8 mouse cellular contexts compared by ENCODE assay signal in genomic region chr5:44798056-44798455, GRCm38 (mm10). TPM values are rescaled to one million over a fixed set of nuclear protein-coding genes. Genes with fewer than 3 reads are reported as not detected.
DNase-seq lines count a peak whose midpoint lies in the region; ATAC-seq and TF ChIP-seq lines count a peak whose summit lies in the region.

No protein-coding gene starts in this region.

- H3K4me1 ChIP-seq in lung, postnatal 0 days (ENCODE audit: insufficient read depth, low read depth, low read length): no peaks in the 10 kb centered on the region
- H3K4me1 ChIP-seq in liver, embryonic 15.5 days (replicated peaks): no peaks in the 10 kb centered on the region

- peak; percentile 22 for DNase-seq in embryo, embryonic 10.5 days (ENCODE audit: low spot score)
- DNase-seq in embryo, embryonic 11 days: no peak
- peak; percentile 9 for DNase-seq in lung, postnatal 0 days (ENCODE audit: low spot score)
- no peak for DNase-seq in lung, postnatal 14 days
- DNase-seq in frontal cortex, postnatal 25 days (ENCODE audit: low spot score in 2 of 2): no peak
- no peak for DNase-seq in frontal cortex, postnatal 14 days (ENCODE audit: low spot score in 2 of 2)
- no peak for DNase-seq in thymus, postnatal 14 days

- ATAC-seq in lung, postnatal 0 days: no peak
- ATAC-seq in liver, embryonic 15.5 days (ENCODE audit: insufficient read depth): no peak

- peak overlapping the region; percentile 78 for H3K27ac ChIP-seq in lung, postnatal 0 days (ENCODE audit: low read length)
- no peak overlapping the region for H3K27ac ChIP-seq in liver, embryonic 15.5 days (replicated peaks)

- no peaks in the 10 kb centered on the region for H3K27me3 ChIP-seq in lung, postnatal 0 days (replicated peaks; ENCODE audit: insufficient read depth, low read length)
- H3K27me3 ChIP-seq in liver, embryonic 15.5 days: no peaks in the 10 kb centered on the region; the same call in 1 of the 2 replicates

- peak overlapping the region; percentile 53 for H3K4me2 ChIP-seq in lung, postnatal 0 days (replicated peaks; ENCODE audit: low read depth, low read length)
- no peak overlapping the region for H3K4me2 ChIP-seq in liver, embryonic 15.5 days

- no peak for TF ChIP-seq CTCF in lung, postnatal 0 days (IDR thresholded peaks at IDR 0.05)

- H3K9ac ChIP-seq in lung, postnatal 0 days (replicated peaks; ENCODE audit: low read depth): peak overlapping the region; percentile 49
- H3K9ac ChIP-seq in liver, embryonic 15.5 days: no peak overlapping the region

- no peaks in the 10 kb centered on the region for H3K36me3 ChIP-seq in lung, postnatal 0 days (ENCODE audit: insufficient read depth, low read length)
- no peaks in the 10 kb centered on the region for H3K36me3 ChIP-seq in liver, embryonic 15.5 days (replicated peaks)

- peak overlapping the region; percentile 47 for H3K4me3 ChIP-seq in lung, postnatal 0 days (ENCODE audit: low read depth, low read length)
- peak overlapping the region; percentile 22; the same call in 1 of the 2 replicates for H3K4me3 ChIP-seq in liver, embryonic 15.5 days (replicated peaks)

- no peaks in the 10 kb centered on the region for H3K9me3 ChIP-seq in lung, postnatal 0 days (ENCODE audit: low read length)
- no peaks in the 10 kb centered on the region for H3K9me3 ChIP-seq in liver, embryonic 15.5 days (replicated peaks)

- 10% methylated on average over 2 of the region's 2 CpGs for WGBS in lung, postnatal 0 days
- 28% methylated on average over 2 of the region's 2 CpGs for WGBS in liver, embryonic 15.5 days (ENCODE audit: insufficient replicate concordance)

- no peak for TF ChIP-seq EP300 in lung, postnatal 0 days (IDR thresholded peaks at IDR 0.05)

RNA-seq across cellular contexts. Expression of gene Ldb2, which starts 1.4 kb away (rescaled TPM):
- polyA plus RNA-seq in lung, postnatal 0 days (2015; fragmentation: Nextera tagmentation; extraction: Ambion mirVana): 80.1 and 91.7 TPM in 2 replicates
- polyA plus RNA-seq in liver, embryonic 15.5 days (2015; fragmentation: Nextera tagmentation; extraction: Ambion mirVana): 3.5 and 4.3 TPM in 2 replicates

Comparison
In these comparisons a context has a peak if more than half of its experiments do, and no peak if none do; other contexts are left out.
1. DNase-seq: peak in embryo, embryonic 10.5 days (single experiment) and lung, postnatal 0 days (single experiment); none in embryo, embryonic 11 days (single experiment), lung, postnatal 14 days (single experiment), frontal cortex, postnatal 25 days (0 of 2), frontal cortex, postnatal 14 days (0 of 2) and thymus, postnatal 14 days (single experiment).
2. RNA of gene Ldb2, which starts 1.4 kb away (polyA plus RNA-seq): 80.1 to 91.7 TPM in lung, postnatal 0 days; 3.5 to 4.3 TPM in liver, embryonic 15.5 days; every median in the first group is over 10 times any median in the second.